Mouse (Mus musculus): Measurements from ENCODE around the gene Cox7c.

GRCm38 (mm10) chr13:86068011-86068724 lies 21.5 kb upstream of the Cox7c start:
- TF ChIP-seq CTCF (IDR thresholded peaks at IDR 0.05; ENCODE audit: borderline replicate concordance, control insufficient read depth, extremely low read depth, insufficient read depth, low read length, poor library complexity) (no peak), POLR2A (IDR thresholded peaks at IDR 0.05; ENCODE audit: control insufficient read depth, extremely low read depth, insufficient read depth, low read length, poor library complexity) (no peak)
